Mouse (Mus musculus) neural tube, embryonic 15.5 days (tissue): ENCODE results near the gene Tmem80. TPM values are rescaled to one million over a fixed set of nuclear protein-coding genes. Genes with fewer than 3 reads are reported as not detected.

ENCODE experiments used
- polyA plus RNA-seq: library from polyadenylated mRNA; unstranded; fragments of >200 nt; fragmentation: Nextera tagmentation; extraction: Ambion mirVana; gene quantifications from 2 replicates; pipeline ENCODE4 v1.2.1, GENCODE M21; 2015

The Tmem80 gene
- polyA plus RNA-seq, 1 experiment from 2014 or later: 55.8 TPM

Other genes starting within 250 kb of the Tmem80 start
- 0.18 and 8.4 TPM in 2 replicates for gene Pkp3, start 249.5 kb upstream of the Tmem80 start, polyA plus RNA-seq
- 3.3 and 7.8 TPM in 2 replicates for gene Sigirr, start 227.2 kb upstream of the Tmem80 start, polyA plus RNA-seq
- gene Ano9, start 209.9 kb upstream of the Tmem80 start, polyA plus RNA-seq: 0.60 and 1.4 TPM in 2 replicates
- 83.2 and 86.7 TPM in 2 replicates for gene Ptdss2, start 205.4 kb upstream of the Tmem80 start, polyA plus RNA-seq
- 50.0 and 69.8 TPM in 2 replicates for gene Rnh1, start 154.9 kb upstream of the Tmem80 start, polyA plus RNA-seq
- gene Hras, start 133.7 kb upstream of the Tmem80 start, polyA plus RNA-seq: 166 and 188 TPM in 2 replicates
- gene Lrrc56, start 133.6 kb upstream of the Tmem80 start, polyA plus RNA-seq: 9.0 and 9.1 TPM in 2 replicates
- 0.35 and 1.6 TPM in 2 replicates for gene Lmntd2, start 113.7 kb upstream of the Tmem80 start, polyA plus RNA-seq
- 24.1 and 28.1 TPM in 2 replicates for gene Rassf7, start 111.9 kb upstream of the Tmem80 start, polyA plus RNA-seq
- gene Phrf1, start 99.0 kb upstream of the Tmem80 start, polyA plus RNA-seq: 54.9 and 60.2 TPM in 2 replicates
- 2.6 and 7.8 TPM in 2 replicates for gene Irf7, start 61.3 kb upstream of the Tmem80 start, polyA plus RNA-seq
- 4.2 TPM in 1 of 2 replicates, not detected in the other for gene Cdhr5, start 51.0 kb upstream of the Tmem80 start, polyA plus RNA-seq
- 5.4 and 11.0 TPM in 2 replicates for gene Sct, start 48.6 kb upstream of the Tmem80 start, polyA plus RNA-seq
- gene Drd4, start 35.7 kb upstream of the Tmem80 start, polyA plus RNA-seq: 0.87 and 1.3 TPM in 2 replicates
- gene Deaf1, start within 50 bp of the Tmem80 start, polyA plus RNA-seq: 178 and 200 TPM in 2 replicates
- 0.23 and 10.7 TPM in 2 replicates for gene Eps8l2, start 11.1 kb downstream of the Tmem80 start, polyA plus RNA-seq
- 269 and 298 TPM in 2 replicates for gene Taldo1, start 64.5 kb downstream of the Tmem80 start, polyA plus RNA-seq
- 49.3 and 50.4 TPM in 2 replicates for gene Gatd1, start 86.4 kb downstream of the Tmem80 start, polyA plus RNA-seq
- 185 and 208 TPM in 2 replicates for gene Cend1, start 101.8 kb downstream of the Tmem80 start, polyA plus RNA-seq
- gene Slc25a22, start 110.2 kb downstream of the Tmem80 start, polyA plus RNA-seq: 76.7 and 88.8 TPM in 2 replicates
- 2.7 and 5.0 TPM in 2 replicates for gene Pidd1, start 116.3 kb downstream of the Tmem80 start, polyA plus RNA-seq
- 743 and 829 TPM in 2 replicates for gene Rplp2, start 119.6 kb downstream of the Tmem80 start, polyA plus RNA-seq
- gene Pnpla2, start 127.5 kb downstream of the Tmem80 start, polyA plus RNA-seq: 17.2 and 25.7 TPM in 2 replicates
- gene Cracr2b, start 133.4 kb downstream of the Tmem80 start, polyA plus RNA-seq: 7.1 and 9.6 TPM in 2 replicates
- gene Cd151, start 139.7 kb downstream of the Tmem80 start, polyA plus RNA-seq: 23.7 and 25.1 TPM in 2 replicates
- gene Polr2l, start 147.4 kb downstream of the Tmem80 start, polyA plus RNA-seq: 85.3 and 89.8 TPM in 2 replicates
- gene Tspan4, start 147.5 kb downstream of the Tmem80 start, polyA plus RNA-seq: 73.0 and 77.3 TPM in 2 replicates
- 50.4 and 54.4 TPM in 2 replicates for gene Chid1, start 212.1 kb downstream of the Tmem80 start, polyA plus RNA-seq
- 105 and 109 TPM in 2 replicates for gene Ap2a2, start 234.4 kb downstream of the Tmem80 start, polyA plus RNA-seq